Mouse (Mus musculus) CH12.LX (cell line): ENCODE results near the gene Cercam.

Experiments
- CHD1 ChIP-seq: IDR thresholded peaks from 2 replicates; pipeline ENCODE4 v1.6.1; 2012; ENCODE audit warnings: low read depth, low read length, improper control_type of control experiment, inconsistent platforms
- CHD2 ChIP-seq: IDR thresholded peaks from 2 replicates; pipeline ENCODE4 v1.6.1; 2011; ENCODE audit warnings: low read length, improper control_type of control experiment
- CTCF ChIP-seq, 2 experiments: IDR thresholded peaks in 1 of 2; conservative IDR thresholded peaks in 1 of 2; 2 replicates each; pipeline ENCODE4 v1.5.1; 2011 to 2012; ENCODE audit warnings: low read depth in 2 of 2, low read length in 2 of 2, improper control_type of control experiment in 1 of 2, inconsistent platforms in 1 of 2, mild to moderate bottlenecking in 1 of 2, moderate library complexity in 1 of 2
- EP300 ChIP-seq: IDR thresholded peaks from 2 replicates; pipeline ENCODE4 v1.6.1; 2011; ENCODE audit warnings: low read length, improper control_type of control experiment
- JUND ChIP-seq: conservative IDR thresholded peaks from 2 replicates; pipeline ENCODE4 v1.6.1; 2011; ENCODE audit warnings: low read depth, low read length, improper control_type of control experiment
- MAZ ChIP-seq: IDR thresholded peaks from 2 replicates; pipeline ENCODE4 v1.6.1; 2012; ENCODE audit warnings: low read depth, mild to moderate bottlenecking, inconsistent platforms, low read length, improper control_type of control experiment, moderate library complexity
- MYC ChIP-seq: IDR thresholded peaks from 2 replicates; pipeline ENCODE4 v1.6.1; 2011; ENCODE audit warnings: low read depth, mild to moderate bottlenecking, improper control_type of control experiment, low read length
- POLR2A ChIP-seq: IDR thresholded peaks from 2 replicates; pipeline ENCODE4 v1.6.1; 2011; ENCODE audit warnings: low read depth, mild to moderate bottlenecking, improper control_type of control experiment, low read length
- POLR2AphosphoS2 ChIP-seq: IDR thresholded peaks from 2 replicates; pipeline ENCODE4 v1.6.1; 2011; ENCODE audit warnings: low read depth, low read length, improper control_type of control experiment
- RAD21 ChIP-seq: IDR thresholded peaks from 2 replicates; pipeline ENCODE4 v1.6.1; 2011; ENCODE audit warnings: low read depth, mild to moderate bottlenecking, low read length, improper control_type of control experiment, moderate library complexity
- SMC3 ChIP-seq: IDR thresholded peaks from 2 replicates; pipeline ENCODE4 v1.6.1; 2011; ENCODE audit warnings: low read depth, low read length, improper control_type of control experiment
- TBP ChIP-seq: conservative IDR thresholded peaks from 2 replicates; pipeline ENCODE4 v1.6.1; 2011; ENCODE audit warnings: low read depth, low read length, improper control_type of control experiment
- ZKSCAN1 ChIP-seq: IDR thresholded peaks from 2 replicates; pipeline ENCODE4 v1.6.1; 2012; ENCODE audit warnings: low read depth, inconsistent platforms, low read length, improper control_type of control experiment, borderline replicate concordance
- ZNF384 ChIP-seq: IDR thresholded peaks from 2 replicates; pipeline ENCODE4 v1.6.1; 2012; ENCODE audit warnings: low read depth, low read length, improper control_type of control experiment, inconsistent platforms

DNA sequence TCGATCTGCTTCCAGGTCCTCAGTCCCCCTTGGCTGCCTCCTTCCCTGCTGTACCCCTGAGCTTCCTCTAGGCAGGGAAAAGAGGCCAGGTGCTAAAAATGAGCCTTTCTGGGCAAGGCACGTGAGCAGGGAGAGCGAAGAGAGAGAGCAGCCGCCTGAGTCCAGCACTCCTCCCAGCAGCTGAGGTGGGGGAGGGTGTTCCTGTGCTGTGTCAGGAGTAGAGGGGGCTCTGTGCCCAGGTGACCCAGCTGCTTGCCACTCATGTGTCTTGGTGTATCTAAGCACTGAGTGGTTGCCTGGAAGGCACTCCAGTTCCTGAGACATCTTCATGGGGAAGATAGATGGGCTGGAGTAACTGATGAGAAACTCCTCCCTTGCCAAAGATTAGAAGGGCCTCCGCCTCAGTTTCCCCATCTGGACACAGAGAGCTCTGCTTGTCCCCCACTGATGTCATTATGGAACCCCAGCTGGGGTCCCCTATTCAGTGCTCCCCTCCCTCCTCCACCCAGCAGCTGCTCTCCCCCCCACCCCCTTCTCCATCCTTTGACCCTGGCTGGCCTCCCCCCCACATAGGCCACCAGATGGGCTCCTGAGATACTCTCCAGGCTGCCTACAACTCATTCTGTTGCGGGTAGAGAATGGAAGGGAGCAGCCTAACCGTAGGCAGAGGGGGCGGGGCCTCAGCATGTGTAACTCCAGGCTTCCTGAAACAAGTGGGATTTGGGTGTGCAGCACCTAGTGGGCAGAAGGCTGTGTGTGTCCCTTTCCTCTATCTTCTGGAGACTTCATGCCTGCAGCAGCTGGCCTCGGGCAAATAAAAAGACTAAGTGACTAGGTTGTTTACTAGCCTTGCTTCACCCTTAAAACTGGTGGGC lies 25.5 kb upstream of the Cercam start:
- no peak for TF ChIP-seq CTCF (conservative IDR thresholded peaks at IDR 0.05 in 1 of 2, IDR thresholded peaks at IDR 0.05 in 1 of 2; ENCODE audit: low read depth in 2 of 2, low read length in 2 of 2)
- TF ChIP-seq MYC, result no peak
- no peak for TF ChIP-seq POLR2A
- TF ChIP-seq SMC3, result no peak
- no peak for TF ChIP-seq EP300
- no peak for TF ChIP-seq ZKSCAN1
- no peak for TF ChIP-seq JUND
- no peak for TF ChIP-seq RAD21
- no peak for TF ChIP-seq POLR2AphosphoS2
- TF ChIP-seq TBP, result no peak
- no peak for TF ChIP-seq CHD1
- TF ChIP-seq MAZ, result no peak
- TF ChIP-seq CHD2, result no peak
- no peak for TF ChIP-seq ZNF384
